Mouse (Mus musculus) mouse embryonic stem cell (cell line): ENCODE results near the gene Tbc1d22a.

Source experiments
- in situ Hi-C, 2 experiments: fragments of 300-500 bp; cut with MboI; formaldehyde crosslinking; loops; 1 replicate in 1 of 2; 3 replicates in 1 of 2; pipeline ENCODE4 v1.14.3; 2019 to 2020; ENCODE audit warnings: low sequenced_read_pairs in 2 of 2, low pct_unique_long_range_greater_than_20kb in 1 of 2, mixed read lengths in 1 of 2; ENCODE audit not compliant: unreplicated experiment in 1 of 2

Gene Tbc1d22a

GRCm38 (mm10) chr15:86297281-86297680 lies 83.0 kb downstream of the Tbc1d22a start:
- in situ Hi-C loops = no loop called here

- in situ Hi-C loops = no loop called here
Measured at GRCm38 (mm10) chr15:86303876-86304275, 89.6 kb downstream of the Tbc1d22a start.

- in situ Hi-C loops = no loop called here
Measured at GRCm38 (mm10) chr15:86304861-86305260, 90.6 kb downstream of the Tbc1d22a start.

- in situ Hi-C loops = no loop called here
Measured at GRCm38 (mm10) chr15:86305290-86305689, 91.0 kb downstream of the Tbc1d22a start.

GRCm38 (mm10) chr15:86309213-86309829 lies 95.1 kb downstream of the Tbc1d22a start:
- in situ Hi-C loops = no loop called here

GRCm38 (mm10) chr15:86320803-86321510 lies 106.7 kb downstream of the Tbc1d22a start:
- in situ Hi-C loops = no loop called here

GRCm38 (mm10) chr15:86326341-86326740 lies 112.1 kb downstream of the Tbc1d22a start:
- in situ Hi-C loops = no loop called here

GRCm38 (mm10) chr15:86329911-86330310 lies 115.7 kb downstream of the Tbc1d22a start:
- in situ Hi-C loops = no loop called here

- in situ Hi-C loops = no loop called here
Measured at GRCm38 (mm10) chr15:86330454-86330853, 116.2 kb downstream of the Tbc1d22a start.

GRCm38 (mm10) chr15:86331501-86332245 lies 117.4 kb downstream of the Tbc1d22a start:
- in situ Hi-C loops = no loop called here

- in situ Hi-C loops = no loop called here
Measured at GRCm38 (mm10) chr15:86333176-86333575, 118.9 kb downstream of the Tbc1d22a start.

- in situ Hi-C loops = no loop called here
Measured at GRCm38 (mm10) chr15:86333606-86334005, 119.3 kb downstream of the Tbc1d22a start.

- in situ Hi-C loops = no loop called here
Measured at GRCm38 (mm10) chr15:86334276-86334675, 120.0 kb downstream of the Tbc1d22a start.

GRCm38 (mm10) chr15:86334745-86335144 lies 120.5 kb downstream of the Tbc1d22a start:
- in situ Hi-C loops = no loop called here

- in situ Hi-C loops = no loop called here
Measured at GRCm38 (mm10) chr15:86335781-86336180, 121.5 kb downstream of the Tbc1d22a start.

- in situ Hi-C loops = no loop called here
Measured at GRCm38 (mm10) chr15:86337726-86338125, 123.5 kb downstream of the Tbc1d22a start.

GRCm38 (mm10) chr15:86339736-86340135 lies 125.5 kb downstream of the Tbc1d22a start:
- in situ Hi-C loops = no loop called here

- in situ Hi-C loops = no loop called here
Measured at GRCm38 (mm10) chr15:86340766-86341165, 126.5 kb downstream of the Tbc1d22a start.

GRCm38 (mm10) chr15:86342637-86343375 lies 128.5 kb downstream of the Tbc1d22a start:
- in situ Hi-C loops = no loop called here
